In genomic region chr16:17929211-17929610, GRCm38 (mm10) we compare ENCODE assay signal across 9 mouse cellular contexts. TPM values are rescaled to one million over a fixed set of nuclear protein-coding genes. Genes with fewer than 3 reads are reported as not detected.
DNase-seq lines count a peak whose midpoint lies in the region; ATAC-seq and TF ChIP-seq lines count a peak whose summit lies in the region.
"Had no signal": no experiment of that assay in that cellular context is flagged by ENCODE, and none has a peak within 500 bp of the region (broad histone marks: within the 10 kb centered on the region; RNA-seq: fewer than 3 reads in every experiment).

No protein-coding gene starts in this region.

- H3K4me3 ChIP-seq in kidney, embryonic 15.5 days (replicated peaks): no peak overlapping the region
- H3K4me3 ChIP-seq in embryonic facial prominence, embryonic 13.5 days: no peak overlapping the region; the same call in 1 of the 2 replicates
- H3K4me3 ChIP-seq in intestine, embryonic 15.5 days (replicated peaks): no peak overlapping the region
- peak overlapping the region; percentile 53 for H3K4me3 ChIP-seq in myocyte

- H3K36me3 ChIP-seq in kidney, embryonic 15.5 days: peaks cover 21% of the 10 kb centered on the region
- H3K36me3 ChIP-seq in embryonic facial prominence, embryonic 13.5 days: peaks cover 19% of the 10 kb centered on the region
- peaks cover 15% of the 10 kb centered on the region for H3K36me3 ChIP-seq in intestine, embryonic 15.5 days
- H3K36me3 ChIP-seq in myocyte (ENCODE audit: control insufficient read depth, insufficient read depth): no peaks in the 10 kb centered on the region

- peak overlapping the region; percentile 94; the same call in 1 of the 2 replicates for H3K27ac ChIP-seq in kidney, embryonic 15.5 days
- H3K27ac ChIP-seq in embryonic facial prominence, embryonic 13.5 days: peak overlapping the region; percentile 80
- peak overlapping the region; percentile 96; the same call in 1 of the 2 replicates for H3K27ac ChIP-seq in intestine, embryonic 15.5 days

- no peak for ATAC-seq in kidney, embryonic 15.5 days (replicated peaks; ENCODE audit: low FRiP score)
- no peak for ATAC-seq in embryonic facial prominence, embryonic 13.5 days (ENCODE audit: insufficient number of reproducible peaks, insufficient read depth, low FRiP score, low TSS enrichment, low read depth)
- ATAC-seq in intestine, embryonic 15.5 days: no peak

- H3K4me1 ChIP-seq in kidney, embryonic 15.5 days: peaks cover 20% of the 10 kb centered on the region
- peaks cover 14% of the 10 kb centered on the region for H3K4me1 ChIP-seq in embryonic facial prominence, embryonic 13.5 days
- H3K4me1 ChIP-seq in intestine, embryonic 15.5 days (replicated peaks): peaks cover 10% of the 10 kb centered on the region; the same call in 1 of the 2 replicates

- no peak overlapping the region for H3K4me2 ChIP-seq in kidney, embryonic 15.5 days
- 0 out of 2 replicates have a peak overlapping the region, but pooled peaks have one; percentile 94 for H3K4me2 ChIP-seq in embryonic facial prominence, embryonic 13.5 days
- H3K4me2 ChIP-seq in intestine, embryonic 15.5 days (replicated peaks): no peak overlapping the region
- peak overlapping the region; percentile 100 for H3K4me2 ChIP-seq in myocyte (ENCODE audit: low read depth)

- no peaks in the 10 kb centered on the region; the same call in 1 of the 2 replicates for H3K27me3 ChIP-seq in kidney, embryonic 15.5 days
- H3K27me3 ChIP-seq in embryonic facial prominence, embryonic 13.5 days: no peaks in the 10 kb centered on the region
- H3K27me3 ChIP-seq in intestine, embryonic 15.5 days (replicated peaks): no peaks in the 10 kb centered on the region
- H3K27me3 ChIP-seq in myocyte (ENCODE audit: control insufficient read depth, insufficient read depth, insufficient read length): peaks cover 17% of the 10 kb centered on the region

- no peaks in the 10 kb centered on the region for H3K79me2 ChIP-seq in myocyte (ENCODE audit: control insufficient read depth, insufficient read depth)

- no peak for TF ChIP-seq POLR2A in myocyte (IDR thresholded peaks at IDR 0.05; ENCODE audit: insufficient read length, low read depth)

- no peak overlapping the region for H3K9ac ChIP-seq in kidney, embryonic 15.5 days
- no peak overlapping the region for H3K9ac ChIP-seq in embryonic facial prominence, embryonic 13.5 days
- H3K9ac ChIP-seq in intestine, embryonic 15.5 days: no peak overlapping the region

- no peaks in the 10 kb centered on the region for H3K9me3 ChIP-seq in kidney, embryonic 15.5 days (replicated peaks)
- H3K9me3 ChIP-seq in embryonic facial prominence, embryonic 13.5 days: no peaks in the 10 kb centered on the region
- no peaks in the 10 kb centered on the region for H3K9me3 ChIP-seq in intestine, embryonic 15.5 days

- 15% methylated on average over 2 of the region's 2 CpGs for WGBS in kidney, embryonic 15.5 days
- 6% methylated on average over 2 of the region's 2 CpGs for WGBS in embryonic facial prominence, embryonic 13.5 days
- WGBS in intestine, embryonic 15.5 days: 26% methylated on average over 2 of the region's 2 CpGs

- H3ac ChIP-seq in myocyte (ENCODE audit: control insufficient read depth, insufficient read length): no peak overlapping the region

- no peak for DNase-seq in kidney, postnatal 4 days
- DNase-seq in retina, postnatal 1 day: no peak
- DNase-seq in spleen, adult 18-20 months: no peak
- DNase-seq in layer of hippocampus, adult 9-10 months (ENCODE audit: low spot score): no peak

TF ChIP-seq in myocyte, 11 proteins besides CTCF, POLR2A, EP300 and RAD21:
- no peak for TF ChIP-seq TCF12 (IDR thresholded peaks at IDR 0.05; ENCODE audit: insufficient read depth, poor library complexity, severe bottlenecking)
- no peak for TF ChIP-seq REST (IDR thresholded peaks at IDR 0.05; ENCODE audit: insufficient read depth, insufficient read length)
- no peak for TF ChIP-seq USF1 (IDR thresholded peaks at IDR 0.05; ENCODE audit: low read depth)
- no peak for TF ChIP-seq TCF3 (IDR thresholded peaks at IDR 0.05; ENCODE audit: insufficient read length, low read depth)
- TF ChIP-seq MYOG (IDR thresholded peaks at IDR 0.05; ENCODE audit: control insufficient read depth in 1 of 3, insufficient read depth in 1 of 3, insufficient read length in 2 of 3, low read depth in 2 of 3): no peak
- no peak for TF ChIP-seq SRF (IDR thresholded peaks at IDR 0.05; ENCODE audit: control insufficient read depth, insufficient read length, low read depth)
- TF ChIP-seq E2F4 (IDR thresholded peaks at IDR 0.05; ENCODE audit: insufficient read depth): no peak
- TF ChIP-seq MAX (IDR thresholded peaks at IDR 0.05; ENCODE audit: low read depth): no peak
- TF ChIP-seq POLR2AphosphoS2 (IDR thresholded peaks at IDR 0.05; ENCODE audit: insufficient read length, low read depth): no peak
- no peak for TF ChIP-seq MYOD1 (IDR thresholded peaks at IDR 0.05; ENCODE audit: control insufficient read depth in 1 of 3, insufficient read length in 2 of 3, low read depth in 2 of 3)
- TF ChIP-seq CEBPB (IDR thresholded peaks at IDR 0.05; ENCODE audit: insufficient read depth, poor library complexity, severe bottlenecking): no peak
TF ChIP-seq in myocyte: peak in this region for 0.

RNA-seq across cellular contexts. Expression of gene Slc25a1, which starts 1.2 kb away (rescaled TPM):
- polyA plus RNA-seq in kidney, embryonic 15.5 days (2015; fragmentation: Nextera tagmentation; extraction: Ambion mirVana): 93.1 and 94.5 TPM in 2 replicates
- 77.7 and 90.5 TPM in 2 replicates for polyA plus RNA-seq in embryonic facial prominence, embryonic 13.5 days (2015; fragmentation: Nextera tagmentation; extraction: Ambion mirVana)
- 201 and 221 TPM in 2 replicates for polyA plus RNA-seq in intestine, embryonic 15.5 days (2015; fragmentation: Nextera tagmentation; extraction: Ambion mirVana)
- 72.5 TPM for polyA plus RNA-seq in myocyte (2012; fragmentation: generic; extraction: Trizol)

RNA-seq across cellular contexts. Expression of gene Gsc2, which starts 14.4 kb away (rescaled TPM):
- polyA plus RNA-seq in kidney, embryonic 15.5 days (2015; fragmentation: Nextera tagmentation; extraction: Ambion mirVana): not detected in 2 replicates
- not detected in 2 replicates for polyA plus RNA-seq in embryonic facial prominence, embryonic 13.5 days (2015; fragmentation: Nextera tagmentation; extraction: Ambion mirVana)
- 0.14 TPM in 1 of 2 replicates, not detected in the other for polyA plus RNA-seq in intestine, embryonic 15.5 days (2015; fragmentation: Nextera tagmentation; extraction: Ambion mirVana)
- polyA plus RNA-seq in myocyte (2012; fragmentation: generic; extraction: Trizol): not detected

RNA-seq across cellular contexts. Expression of gene Ess2, which starts 18.1 kb away (rescaled TPM):
- polyA plus RNA-seq in kidney, embryonic 15.5 days (2015; fragmentation: Nextera tagmentation; extraction: Ambion mirVana): 39.0 and 42.3 TPM in 2 replicates
- polyA plus RNA-seq in embryonic facial prominence, embryonic 13.5 days (2015; fragmentation: Nextera tagmentation; extraction: Ambion mirVana): 43.7 and 46.9 TPM in 2 replicates
- 29.7 and 29.8 TPM in 2 replicates for polyA plus RNA-seq in intestine, embryonic 15.5 days (2015; fragmentation: Nextera tagmentation; extraction: Ambion mirVana)
- polyA plus RNA-seq in myocyte (2012; fragmentation: generic; extraction: Trizol): 17.4 TPM

RNA-seq across cellular contexts. Expression of gene Tssk2, which starts 30.8 kb away (rescaled TPM):
- 0.12 TPM in 1 of 2 replicates, not detected in the other for polyA plus RNA-seq in kidney, embryonic 15.5 days (2015; fragmentation: Nextera tagmentation; extraction: Ambion mirVana)
- polyA plus RNA-seq in embryonic facial prominence, embryonic 13.5 days (2015; fragmentation: Nextera tagmentation; extraction: Ambion mirVana): 0.20 TPM in 1 of 2 replicates, not detected in the other
- not detected in 2 replicates for polyA plus RNA-seq in intestine, embryonic 15.5 days (2015; fragmentation: Nextera tagmentation; extraction: Ambion mirVana)
- 0.07 TPM for polyA plus RNA-seq in myocyte (2012; fragmentation: generic; extraction: Trizol)
- polyA plus RNA-seq: brain, embryonic 14.5 days had no signal

RNA-seq across cellular contexts. Expression of gene Dgcr2, which starts 30.8 kb away (rescaled TPM):
- 86.0 and 91.9 TPM in 2 replicates for polyA plus RNA-seq in kidney, embryonic 15.5 days (2015; fragmentation: Nextera tagmentation; extraction: Ambion mirVana)
- 96.8 and 97.0 TPM in 2 replicates for polyA plus RNA-seq in embryonic facial prominence, embryonic 13.5 days (2015; fragmentation: Nextera tagmentation; extraction: Ambion mirVana)
- 68.2 and 70.7 TPM in 2 replicates for polyA plus RNA-seq in intestine, embryonic 15.5 days (2015; fragmentation: Nextera tagmentation; extraction: Ambion mirVana)
- 42.8 TPM for polyA plus RNA-seq in myocyte (2012; fragmentation: generic; extraction: Trizol)

Comparison
In these comparisons a context has a peak if more than half of its experiments do, and no peak if none do; other contexts are left out.
1. H3K4me2 ChIP-seq: peak in embryonic facial prominence, embryonic 13.5 days (single experiment) and myocyte (single experiment); none in kidney, embryonic 15.5 days (single experiment) and intestine, embryonic 15.5 days (single experiment).
2. Peak in every context shown above with its lines, with median percentiles within 50 percentile points of each other: H3K27ac ChIP-seq.